Mouse (Mus musculus) mature B cell (primary cell): ENCODE measurements around the gene Nkd1.

Source experiments
- in situ Hi-C: fragments of 300-500 bp; cut with MboI; formaldehyde crosslinking; loops from 2 replicates; pipeline ENCODE4 v1.14.3; 2019

Gene Nkd1

GRCm38 (mm10) chr8:88537998-88538975, 17.1 kb downstream of the Nkd1 start:
- in situ Hi-C loops = no loop called here

- in situ Hi-C loops = no loop called here
Observed at GRCm38 (mm10) chr8:88538976-88539371, 17.8 kb downstream of the Nkd1 start.

GRCm38 (mm10) chr8:88539963-88540362, 18.8 kb downstream of the Nkd1 start:
- in situ Hi-C loops = no loop called here

- in situ Hi-C loops = no loop called here
Observed at GRCm38 (mm10) chr8:88542596-88543213, 21.6 kb downstream of the Nkd1 start.

- in situ Hi-C loops = no loop called here
Observed at GRCm38 (mm10) chr8:88544677-88545076, 23.5 kb downstream of the Nkd1 start.

GRCm38 (mm10) chr8:88545441-88545840, 24.3 kb downstream of the Nkd1 start:
- in situ Hi-C loops = no loop called here

- in situ Hi-C loops = no loop called here
Observed at GRCm38 (mm10) chr8:88546032-88546732, 25.0 kb downstream of the Nkd1 start.

- in situ Hi-C loops = no loop called here
Observed at GRCm38 (mm10) chr8:88555669-88556068, 34.5 kb downstream of the Nkd1 start.

GRCm38 (mm10) chr8:88559985-88560473, 38.9 kb downstream of the Nkd1 start:
- in situ Hi-C loops = no loop called here

- in situ Hi-C loops = no loop called here
Observed at GRCm38 (mm10) chr8:88561402-88561801, 40.2 kb downstream of the Nkd1 start.

GRCm38 (mm10) chr8:88564256-88564903, 43.2 kb downstream of the Nkd1 start:
- in situ Hi-C loops = no loop called here

GRCm38 (mm10) chr8:88566119-88566518, 45.0 kb downstream of the Nkd1 start:
- in situ Hi-C loops = no loop called here

- in situ Hi-C loops = no loop called here
Observed at GRCm38 (mm10) chr8:88567314-88568121, 46.4 kb downstream of the Nkd1 start.

- in situ Hi-C loops = no loop called here
Observed at GRCm38 (mm10) chr8:88568211-88568610, 47.1 kb downstream of the Nkd1 start.

- in situ Hi-C loops = no loop called here
Observed at GRCm38 (mm10) chr8:88569366-88569765, 48.2 kb downstream of the Nkd1 start.

- in situ Hi-C loops = no loop called here
Observed at GRCm38 (mm10) chr8:88570293-88570998, 49.3 kb downstream of the Nkd1 start.

- in situ Hi-C loops = no loop called here
Observed at GRCm38 (mm10) chr8:88571434-88572184, 50.5 kb downstream of the Nkd1 start.

- in situ Hi-C loops = no loop called here
Observed at GRCm38 (mm10) chr8:88572185-88572909, 51.2 kb downstream of the Nkd1 start.
